Mouse (Mus musculus) kidney, adult 2 months (tissue): ENCODE measurements at regions not wholly inside any gene's neighbourhood (a gene's known extent, or its start where the extent isn't known, plus 50 kb on each side); places are given as distances from the start of the nearest gene placed in this dataset.

Experiments used
- DNase-seq: peaks from one replicate; pipeline ENCODE4 v3.0.0; 2021
- H3K27ac ChIP-seq: fragments of 200-500 bp; 2 replicates; pipeline ENCODE4 v1.5.1; 2012; ENCODE audit warnings: low read depth, low read length, control low read depth, inconsistent platforms; ENCODE audit not compliant: insufficient read depth
- H3K27me3 ChIP-seq: fragments of 200-500 bp; replicated peaks from 2 replicates; pipeline ENCODE4 v1.6.1; 2012; ENCODE audit warnings: mild to moderate bottlenecking, moderate library complexity, low read length, inconsistent platforms; ENCODE audit not compliant: control insufficient read depth, insufficient read depth
- H3K36me3 ChIP-seq: fragments of 200-500 bp; 2 replicates; pipeline ENCODE4 v1.6.1; 2012; ENCODE audit warnings: mild to moderate bottlenecking, moderate library complexity, low read length, inconsistent platforms; ENCODE audit not compliant: control insufficient read depth, insufficient read depth
- H3K4me1 ChIP-seq: fragments of 200-500 bp; 2 replicates; pipeline ENCODE4 v1.6.1; 2011; ENCODE audit warnings: low read length; ENCODE audit not compliant: control insufficient read depth, insufficient read depth
- H3K4me3 ChIP-seq: fragments of 200-500 bp; 2 replicates; pipeline ENCODE4 v1.5.1; 2011; ENCODE audit warnings: mild to moderate bottlenecking, low read depth, low read length, control low read depth; ENCODE audit not compliant: insufficient read depth
- CTCF ChIP-seq: fragments of 200-500 bp; conservative IDR thresholded peaks from 2 replicates; pipeline ENCODE4 v1.5.1; 2011; ENCODE audit warnings: low read depth, mild to moderate bottlenecking, control low read depth, low read length, moderate library complexity, mixed read lengths; ENCODE audit not compliant: insufficient read depth, insufficient read length
- POLR2A ChIP-seq: fragments of 200-500 bp; IDR thresholded peaks from one replicate; pipeline ENCODE4 v1.6.1; 2011; ENCODE audit warnings: low read depth, low read length, control low read depth
- WGBS: fragments of 180-500 bp; shearing (Covaris S2); methylation state at CpG from one replicate; pipeline ENCODE4 v1.1.7; 2018; 5-methylcytosine and 5-hydroxymethylcytosine counted together

DNA sequence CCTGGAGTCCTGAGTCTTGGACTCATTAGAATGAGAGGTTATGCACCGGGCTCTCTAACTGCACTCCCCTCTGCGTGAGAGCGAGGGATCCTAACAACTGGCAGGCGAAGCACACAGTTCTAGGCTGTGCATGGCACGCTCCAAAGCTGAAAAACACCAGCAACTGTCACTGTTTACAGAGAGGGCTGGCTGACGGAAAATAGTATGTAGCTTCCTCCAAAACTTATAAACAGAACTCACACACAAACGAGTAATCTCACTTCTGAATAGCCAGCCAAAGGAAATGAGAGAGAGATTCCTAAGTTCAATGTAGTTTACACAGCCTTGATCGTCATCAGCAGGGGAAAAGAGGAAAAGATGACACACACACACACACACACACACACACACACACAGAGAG, 266.6 kb downstream of the Uaca start:
- Histone ChIP-seq H3K27me3 (no peaks in the 10 kb centered on the region), H3K36me3 (no peaks in the 10 kb centered on the region), H3K4me1 (no peaks in the 10 kb centered on the region), H3K4me3 (no peak overlapping the region), H3K27ac (no peak overlapping the region)
- 83% methylated on average over 8 of the region's 8 CpGs for WGBS
- DNase-seq: no peak
- TF ChIP-seq CTCF (no peak), POLR2A (no peak)

DNA sequence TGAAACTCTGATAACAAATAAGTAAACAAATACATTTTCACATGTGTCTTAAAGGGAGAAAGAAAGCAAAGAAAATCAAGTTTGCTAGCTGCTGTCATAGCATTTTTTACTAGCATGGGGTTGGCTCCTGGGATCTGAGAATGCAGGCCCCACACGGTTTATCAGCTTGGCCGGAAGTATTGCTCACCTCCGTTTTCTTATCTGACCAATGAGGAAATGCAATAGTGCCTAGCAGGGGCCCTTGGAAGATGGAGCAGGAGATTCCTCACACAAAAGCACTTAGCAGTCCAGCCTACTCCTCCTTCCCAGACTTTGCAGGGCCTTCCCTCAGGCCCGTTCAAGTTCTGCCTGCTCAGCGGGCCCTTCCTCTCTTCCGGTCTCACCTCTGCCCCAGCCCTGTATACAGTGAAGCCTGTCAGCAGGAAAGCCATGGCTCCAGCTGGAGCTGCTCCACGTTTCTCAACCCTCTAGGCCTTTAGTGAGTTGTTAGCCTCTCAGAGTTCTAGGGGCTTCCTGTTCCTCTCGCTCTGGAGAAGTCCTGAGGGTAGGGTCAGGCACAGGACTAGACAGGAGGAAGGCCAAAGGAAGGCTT, 270.5 kb downstream of the Uaca start:
- H3K27me3 ChIP-seq: no peaks in the 10 kb centered on the region
- no peak for DNase-seq
- WGBS: 65% methylated on average over 8 of the region's 8 CpGs
- H3K36me3 ChIP-seq: no peaks in the 10 kb centered on the region
- no peak overlapping the region for H3K27ac ChIP-seq
- TF ChIP-seq CTCF: no peak
- TF ChIP-seq POLR2A: no peak
- no peaks in the 10 kb centered on the region for H3K4me1 ChIP-seq
- H3K4me3 ChIP-seq: no peak overlapping the region

DNA sequence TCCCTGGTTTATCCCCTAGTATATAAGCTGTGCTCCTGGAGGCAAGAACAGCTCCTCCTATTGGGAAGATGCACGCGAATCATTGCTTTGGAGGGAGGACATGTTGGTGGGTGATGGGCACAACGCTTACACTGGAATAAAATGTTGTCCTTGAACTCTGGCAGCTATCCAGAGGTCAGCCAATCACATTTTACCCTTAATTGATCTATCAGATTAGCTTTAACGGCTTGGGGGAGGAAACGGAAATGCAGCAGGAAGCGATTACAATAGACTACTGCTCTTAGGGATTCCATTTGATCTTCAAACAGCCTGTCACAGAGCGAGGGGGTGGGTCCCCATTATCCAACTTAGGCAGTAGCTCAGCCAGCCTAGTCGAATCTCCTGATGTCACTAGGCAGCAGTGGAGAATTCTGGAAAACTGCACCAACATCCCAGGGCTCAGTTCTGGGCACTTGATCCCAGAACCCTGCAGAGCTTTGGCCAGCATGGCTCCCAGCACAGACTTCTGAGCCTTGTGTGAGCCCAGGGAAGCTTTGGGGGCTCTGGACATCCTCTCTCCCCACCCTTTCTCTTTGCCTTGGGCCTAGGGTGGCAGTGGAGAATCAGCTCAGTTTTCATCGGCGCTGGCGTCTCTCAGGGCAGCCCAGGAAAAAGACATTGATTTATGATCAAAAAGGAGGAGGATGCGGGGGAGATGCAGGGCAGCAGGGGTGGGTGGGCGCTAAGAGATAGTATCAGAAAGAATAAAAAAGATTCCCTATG, 275.4 kb downstream of the Uaca start:
- H3K27ac ChIP-seq: no peak overlapping the region
- H3K4me3 ChIP-seq: no peak overlapping the region
- H3K4me1 ChIP-seq: no peaks in the 10 kb centered on the region
- DNase-seq: no peak
- WGBS: 50% methylated on average over 13 of the region's 13 CpGs
- TF ChIP-seq POLR2A (no peak), CTCF (no peak)
- no peaks in the 10 kb centered on the region for H3K36me3 ChIP-seq
- no peaks in the 10 kb centered on the region for H3K27me3 ChIP-seq

DNA sequence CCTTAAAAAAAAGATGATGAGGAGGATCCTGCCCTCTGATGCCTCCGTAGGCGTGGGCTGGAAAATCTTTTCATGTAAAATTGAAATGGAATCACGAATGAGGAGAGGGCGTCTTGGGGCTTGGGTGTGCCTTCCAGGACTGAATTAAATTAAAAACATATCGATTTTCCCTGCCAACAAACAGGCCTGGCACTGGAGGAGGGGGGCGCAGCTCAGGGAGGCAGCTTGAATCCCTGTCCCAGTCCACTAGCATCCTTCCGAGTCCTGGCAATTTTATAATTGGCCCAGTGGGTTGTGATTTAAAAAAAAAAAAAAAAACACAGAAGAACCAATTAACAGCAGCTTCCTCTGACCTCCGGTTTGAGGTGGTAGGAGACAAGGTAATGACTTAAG, 276.0 kb downstream of the Uaca start:
- DNase-seq: no peak
- Histone ChIP-seq H3K4me3 (no peak overlapping the region), H3K27me3 (no peaks in the 10 kb centered on the region), H3K27ac (no peak overlapping the region), H3K36me3 (no peaks in the 10 kb centered on the region), H3K4me1 (no peaks in the 10 kb centered on the region)
- TF ChIP-seq POLR2A: no peak
- no peak for TF ChIP-seq CTCF
- 67% methylated on average over 8 of the region's 8 CpGs for WGBS

DNA sequence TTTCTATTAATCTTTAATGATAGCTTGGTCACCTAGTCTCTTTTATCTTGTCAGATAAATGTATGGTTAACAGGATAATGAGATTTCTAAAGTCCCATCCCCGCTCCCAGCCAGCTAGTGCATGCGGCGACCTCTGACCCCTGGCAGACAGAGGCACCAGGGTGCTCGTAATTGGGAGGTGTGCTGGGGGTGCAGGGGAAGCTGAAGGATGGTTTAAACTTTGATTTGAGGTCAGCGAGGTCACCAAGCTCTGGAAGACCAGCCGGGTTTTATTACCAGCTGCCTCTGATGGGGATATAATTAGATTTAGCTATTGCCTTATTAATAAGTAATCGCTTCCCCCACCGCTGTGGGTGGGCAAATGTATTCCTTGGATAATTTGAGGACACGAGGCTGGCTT, 276.5 kb downstream of the Uaca start:
- Histone ChIP-seq H3K27me3 (no peaks in the 10 kb centered on the region), H3K27ac (no peak overlapping the region), H3K36me3 (no peaks in the 10 kb centered on the region), H3K4me1 (no peaks in the 10 kb centered on the region), H3K4me3 (no peak overlapping the region)
- TF ChIP-seq CTCF: no peak
- no peak for TF ChIP-seq POLR2A
- no peak for DNase-seq
- WGBS: 40% methylated on average over 9 of the region's 9 CpGs

DNA sequence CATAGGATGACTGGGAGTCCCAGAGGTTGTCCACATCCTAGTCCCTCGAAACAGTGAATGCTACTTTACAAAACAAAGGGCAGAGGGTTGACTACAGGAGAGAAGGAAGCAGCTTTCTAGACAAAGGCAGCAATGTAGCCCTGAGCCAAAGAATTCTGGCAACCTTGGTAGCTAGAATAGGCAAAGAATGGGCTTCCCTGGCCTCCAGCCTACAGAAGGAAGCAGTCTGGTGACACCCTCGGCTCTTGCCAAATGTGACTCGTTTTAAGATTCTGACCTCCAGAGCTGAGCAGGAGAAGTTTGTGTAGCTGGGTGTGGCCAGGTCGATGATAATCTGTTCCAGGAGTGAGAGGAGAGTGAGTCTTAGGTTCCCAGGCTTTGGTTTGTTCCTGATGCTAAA, 279.1 kb downstream of the Uaca start:
- WGBS: 48% methylated on average over 4 of the region's 4 CpGs

DNA sequence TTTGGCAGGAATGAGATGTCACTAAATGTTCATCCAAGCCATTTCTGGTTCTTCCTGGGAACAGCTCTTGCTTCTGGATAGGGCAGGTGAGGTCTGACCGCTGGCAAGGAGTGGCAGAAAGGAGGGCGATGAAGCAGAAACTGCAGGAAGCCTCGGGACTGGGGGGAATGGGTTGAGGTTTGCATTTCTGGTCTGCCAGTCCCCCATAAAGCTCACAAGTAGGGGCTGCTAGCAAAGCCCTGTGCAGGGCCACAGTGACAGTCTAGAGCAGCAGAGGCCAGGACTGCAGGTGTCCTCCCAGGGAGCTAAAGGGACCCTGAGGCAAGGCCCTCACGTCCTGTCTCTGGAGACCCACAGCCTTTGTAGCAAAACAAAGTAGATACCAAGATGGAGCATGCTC, 280.7 kb downstream of the Uaca start:
- H3K4me1 ChIP-seq: no peaks in the 10 kb centered on the region
- no peak for DNase-seq
- H3K36me3 ChIP-seq: no peaks in the 10 kb centered on the region
- H3K4me3 ChIP-seq: no peak overlapping the region
- TF ChIP-seq CTCF (no peak), POLR2A (no peak)
- H3K27me3 ChIP-seq: no peaks in the 10 kb centered on the region; the same call in 1 of the 2 replicates
- H3K27ac ChIP-seq: no peak overlapping the region
- whole genome bisulfite sequencing: 73% methylated on average over 4 of the region's 4 CpGs

More for the DNA sequence above, 279.1 kb downstream of the Uaca start:
- Histone ChIP-seq H3K27ac (no peak overlapping the region), H3K27me3 (no peaks in the 10 kb centered on the region; the same call in 1 of the 2 replicates), H3K4me1 (no peaks in the 10 kb centered on the region), H3K4me3 (no peak overlapping the region), H3K36me3 (no peaks in the 10 kb centered on the region)
- peak; percentile 10 for DNase-seq
- no peak for TF ChIP-seq CTCF
- no peak for TF ChIP-seq POLR2A
